Mouse (Mus musculus) adrenal gland, postnatal 14 days (tissue): ENCODE results near the gene Eif4e1b. TPM values are rescaled to one million over a fixed set of nuclear protein-coding genes. Genes with fewer than 3 reads are reported as not detected.

Experiments used
- DNase-seq: peaks from one replicate; pipeline ENCODE4 v3.0.0; 2021; ENCODE audit warnings: mixed read lengths
- long read RNA-seq, 2 experiments: library from polyadenylated mRNA; stranded (forward); transcript quantifications; one replicate each; pipeline ENCODE4 v2.0.0; 2021
- total RNA-seq: library from RNA; stranded (reverse); gene quantifications from 2 replicates; pipeline ENCODE4 v1.2.3, GENCODE M21; 2021

The Eif4e1b gene
- total RNA-seq, result not detected in 2 replicates
- long read RNA-seq, experiment 1, result 0 reads
- long read RNA-seq, experiment 2, result 0 reads

GRCm38 (mm10) chr13:54783698-54784097 is at the start of gene Eif4e1b:
Gene Eif4e1b (plus strand): TSS chr13:54783998.
- no peak for DNase-seq

GRCm38 (mm10) chr13:54736931-54737330 is 46.9 kb upstream of the Eif4e1b start:
- no peak for DNase-seq

- DNase-seq, result peak; percentile 57
Observed at GRCm38 (mm10) chr13:54737488-54738212, 46.1 kb upstream of the Eif4e1b start.

GRCm38 (mm10) chr13:54738213-54738601 is 45.6 kb upstream of the Eif4e1b start:
- DNase-seq, result peak; percentile 37

- no peak for DNase-seq
Observed at GRCm38 (mm10) chr13:54746110-54746509, 37.7 kb upstream of the Eif4e1b start.

GRCm38 (mm10) chr13:54746896-54747295 is 36.9 kb upstream of the Eif4e1b start:
- DNase-seq, result no peak

GRCm38 (mm10) chr13:54748190-54748589 is 35.6 kb upstream of the Eif4e1b start:
- no peak for DNase-seq

GRCm38 (mm10) chr13:54748721-54749060 is 35.1 kb upstream of the Eif4e1b start:
- DNase-seq, result no peak

GRCm38 (mm10) chr13:54749061-54749863 is 34.5 kb upstream of the Eif4e1b start:
- peak; percentile 73 for DNase-seq

GRCm38 (mm10) chr13:54749864-54750411 is 33.9 kb upstream of the Eif4e1b start, which contains the start of gene Gprin1:
Gene Gprin1 (minus strand): TSS chr13:54749874.
- peak; percentile 28 for DNase-seq

- peak; percentile 68 for DNase-seq
Observed at GRCm38 (mm10) chr13:54750699-54751098, 33.1 kb upstream of the Eif4e1b start.

- DNase-seq, result peak; percentile 42
Observed at GRCm38 (mm10) chr13:54752656-54753055, 31.1 kb upstream of the Eif4e1b start.

GRCm38 (mm10) chr13:54753733-54754132 is 30.1 kb upstream of the Eif4e1b start:
- no peak for DNase-seq

- DNase-seq, result peak; percentile 39
Observed at GRCm38 (mm10) chr13:54754169-54755080, 29.4 kb upstream of the Eif4e1b start.

- DNase-seq, result no peak
Observed at GRCm38 (mm10) chr13:54755201-54755830, 28.5 kb upstream of the Eif4e1b start.

- no peak for DNase-seq
Observed at GRCm38 (mm10) chr13:54756156-54756712, 27.6 kb upstream of the Eif4e1b start.

GRCm38 (mm10) chr13:54757093-54757830 is 26.5 kb upstream of the Eif4e1b start:
- DNase-seq, result no peak

GRCm38 (mm10) chr13:54758045-54758755 is 25.6 kb upstream of the Eif4e1b start:
- peak; percentile 92 for DNase-seq

GRCm38 (mm10) chr13:54758756-54759470 is 24.9 kb upstream of the Eif4e1b start:
- no peak for DNase-seq
